Mouse (Mus musculus) megakaryocyte, embryonic 14.5 days (primary cell): Measurements from ENCODE around the gene Olfr689.

ENCODE experiments used
- FLI1 ChIP-seq: IDR thresholded peaks from 2 replicates; pipeline ENCODE4 v1.6.1; 2012; ENCODE audit warnings: low read length, inconsistent platforms, mixed read lengths
- GATA1 ChIP-seq: IDR thresholded peaks from 3 replicates; pipeline ENCODE4 v1.6.1; 2012; ENCODE audit warnings: mixed read lengths, low read length, inconsistent platforms, borderline replicate concordance

DNA sequence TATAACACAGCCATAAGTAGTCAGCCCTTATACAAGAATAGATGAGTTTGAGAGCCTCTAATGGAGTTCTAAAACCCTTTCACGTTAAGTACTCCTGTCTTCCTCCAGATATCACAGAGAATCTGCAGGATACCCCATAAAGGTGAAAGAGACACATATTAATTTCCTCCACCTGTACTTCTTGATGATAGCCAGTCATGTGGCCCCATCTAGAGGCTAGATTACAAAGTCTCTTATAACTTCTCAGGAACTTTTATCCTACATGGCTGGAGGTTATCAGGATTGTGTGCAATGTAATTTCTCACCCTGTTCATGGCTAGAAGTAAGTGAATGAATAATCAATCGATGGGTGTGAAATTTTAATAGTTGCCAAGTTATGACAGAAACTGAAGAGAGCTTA lies 14.3 kb downstream of the Olfr689 start:
- no peak for TF ChIP-seq GATA1
- no peak for TF ChIP-seq FLI1
